Mouse (Mus musculus): Measurements from ENCODE around the gene Ncoa4. TPM values are rescaled to one million over a fixed set of nuclear protein-coding genes. Genes with fewer than 3 reads are reported as not detected.
"Not testable (repeated sequence)": the region's sequence is repeated elsewhere in the genome, so short reads cannot be mapped to it uniquely, and the experiment has no call there.

Ncoa4 gene
- polyA plus RNA-seq, 1 experiment from 2014 or later: 70.7 TPM

GRCm38 (mm10) chr14:32180861-32181260 lies 21.2 kb downstream of the Ncoa4 start:
- no peaks in the 10 kb centered on the region for H3K27me3 ChIP-seq (replicated peaks; ENCODE audit: low read depth, poor library complexity, severe bottlenecking)
- no peak overlapping the region for H3K4me3 ChIP-seq
- no peaks in the 10 kb centered on the region for H3K9me3 ChIP-seq
- no peak overlapping the region for H3K27ac ChIP-seq (replicated peaks)
- 90% methylated on average over 6 of the region's 6 CpGs for WGBS
- no peaks in the 10 kb centered on the region for H3K4me1 ChIP-seq
- H3K36me3 ChIP-seq (replicated peaks): peaks cover 75% of the 10 kb centered on the region
- no peak for DNase-seq (ENCODE audit: low spot score)

- DNase-seq (ENCODE audit: low spot score): no peak
- no peak overlapping the region for H3K4me3 ChIP-seq
- peaks cover 94% of the 10 kb centered on the region for H3K36me3 ChIP-seq (replicated peaks)
- H3K27me3 ChIP-seq (replicated peaks; ENCODE audit: low read depth, poor library complexity, severe bottlenecking): no peaks in the 10 kb centered on the region
- no peak overlapping the region for H3K27ac ChIP-seq (replicated peaks)
- H3K9me3 ChIP-seq: no peaks in the 10 kb centered on the region
- WGBS: 92% methylated on average over 4 of the region's 4 CpGs
- no peaks in the 10 kb centered on the region for H3K4me1 ChIP-seq
Measured at GRCm38 (mm10) chr14:32183846-32184245, 24.2 kb downstream of the Ncoa4 start.

GRCm38 (mm10) chr14:32190627-32191391 lies 31.1 kb downstream of the Ncoa4 start:
- H3K9me3 ChIP-seq: no peaks in the 10 kb centered on the region
- no peak for DNase-seq (ENCODE audit: low spot score)
- H3K27ac ChIP-seq (replicated peaks): no peak overlapping the region
- H3K4me3 ChIP-seq: no peak overlapping the region
- WGBS: 95% methylated on average over 6 of the region's 6 CpGs
- H3K36me3 ChIP-seq (replicated peaks): peaks cover 96% of the 10 kb centered on the region
- no peaks in the 10 kb centered on the region for H3K27me3 ChIP-seq (replicated peaks; ENCODE audit: low read depth, poor library complexity, severe bottlenecking)
- no peaks in the 10 kb centered on the region for H3K4me1 ChIP-seq

- Histone ChIP-seq H3K4me1 (no peaks in the 10 kb centered on the region), H3K9me3 (no peaks in the 10 kb centered on the region), H3K36me3 (replicated peaks) (peaks cover 94% of the 10 kb centered on the region), H3K4me3 (no peak overlapping the region), H3K27me3 (replicated peaks; ENCODE audit: low read depth, poor library complexity, severe bottlenecking) (no peaks in the 10 kb centered on the region), H3K27ac (replicated peaks) (no peak overlapping the region)
- no peak for DNase-seq (ENCODE audit: low spot score)
- 93% methylated on average over 5 of the region's 5 CpGs for WGBS
Measured at GRCm38 (mm10) chr14:32191926-32192325, 32.3 kb downstream of the Ncoa4 start.

- no peaks in the 10 kb centered on the region for H3K4me1 ChIP-seq
- H3K27me3 ChIP-seq (replicated peaks; ENCODE audit: low read depth, poor library complexity, severe bottlenecking): no peaks in the 10 kb centered on the region
- H3K36me3 ChIP-seq (replicated peaks): peaks cover 94% of the 10 kb centered on the region
- WGBS: 58% methylated on average over 3 of the region's 3 CpGs
- H3K4me3 ChIP-seq: no peak overlapping the region
- no peaks in the 10 kb centered on the region for H3K9me3 ChIP-seq
- DNase-seq (ENCODE audit: low spot score): peak; percentile 48
- no peak overlapping the region for H3K27ac ChIP-seq (replicated peaks)
Measured at GRCm38 (mm10) chr14:32192437-32192836, 32.8 kb downstream of the Ncoa4 start.

GRCm38 (mm10) chr14:32193557-32193956 lies 33.9 kb downstream of the Ncoa4 start:
- not testable (repeated sequence) for H3K27me3 ChIP-seq (replicated peaks; ENCODE audit: low read depth, poor library complexity, severe bottlenecking); H3K9me3 ChIP-seq; DNase-seq (ENCODE audit: low spot score); H3K27ac ChIP-seq (replicated peaks); H3K4me3 ChIP-seq; H3K4me1 ChIP-seq
- peaks cover 94% of the 10 kb centered on the region for H3K36me3 ChIP-seq (replicated peaks)
- 83% methylated on average over 5 of the region's 5 CpGs for WGBS

GRCm38 (mm10) chr14:32201354-32201753 lies 41.7 kb downstream of the Ncoa4 start:
- Histone ChIP-seq H3K4me3 (peak overlapping the region; percentile 99), H3K4me1 (peaks cover 25% of the 10 kb centered on the region), H3K9me3 (0 out of 2 replicates have a peak, but pooled peaks cover 2% of the 10 kb centered on the region), H3K36me3 (replicated peaks) (peaks cover 40% of the 10 kb centered on the region), H3K27me3 (replicated peaks; ENCODE audit: low read depth, poor library complexity, severe bottlenecking) (no peaks in the 10 kb centered on the region), H3K27ac (replicated peaks) (peak overlapping the region; percentile 90)
- under 1% methylated on average over 26 of the region's 26 CpGs for WGBS
- peak; percentile 47 for DNase-seq (ENCODE audit: low spot score)

- under 1% methylated on average over 77 of the region's 77 CpGs for WGBS
- H3K36me3 ChIP-seq (replicated peaks): peaks cover 35% of the 10 kb centered on the region
- H3K27me3 ChIP-seq (replicated peaks; ENCODE audit: low read depth, poor library complexity, severe bottlenecking): no peaks in the 10 kb centered on the region
- H3K27ac ChIP-seq (replicated peaks): peak within 1 kb of the TSS; percentile 90
- 0 out of 2 replicates have a peak, but pooled peaks cover 2% of the 10 kb centered on the region for H3K9me3 ChIP-seq
- DNase-seq (ENCODE audit: low spot score): peak; percentile 92
- H3K4me3 ChIP-seq: peak within 1 kb of the TSS; percentile 99
- H3K4me1 ChIP-seq: peaks cover 25% of the 10 kb centered on the region
Measured at GRCm38 (mm10) chr14:32201791-32202451, 42.3 kb downstream of the Ncoa4 start, which contains the start of the genes Timm23 and Parg. Gene Timm23 (minus strand): TSS chr14:32201898. Gene Parg (plus strand): TSS chr14:32201949.

- Histone ChIP-seq H3K27me3 (replicated peaks; ENCODE audit: low read depth, poor library complexity, severe bottlenecking) (no peaks in the 10 kb centered on the region), H3K27ac (replicated peaks) (no peak overlapping the region), H3K9me3 (no peaks in the 10 kb centered on the region), H3K4me3 (no peak overlapping the region), H3K4me1 (no peaks in the 10 kb centered on the region), H3K36me3 (replicated peaks) (peaks cover 19% of the 10 kb centered on the region)
- no peak for DNase-seq (ENCODE audit: low spot score)
Measured at GRCm38 (mm10) chr14:32226601-32227000, 66.9 kb downstream of the Ncoa4 start.

GRCm38 (mm10) chr14:32228996-32229395 lies 69.3 kb downstream of the Ncoa4 start:
- Histone ChIP-seq H3K4me3 (no peak overlapping the region), H3K27me3 (replicated peaks; ENCODE audit: low read depth, poor library complexity, severe bottlenecking) (no peaks in the 10 kb centered on the region), H3K4me1 (no peaks in the 10 kb centered on the region), H3K27ac (replicated peaks) (no peak overlapping the region), H3K9me3 (no peaks in the 10 kb centered on the region), H3K36me3 (replicated peaks) (peaks cover 19% of the 10 kb centered on the region)
- peak; percentile 55 for DNase-seq (ENCODE audit: low spot score)
- WGBS: 2% methylated on average over 2 of the region's 2 CpGs

Measured in embryonic facial prominence, embryonic 10.5 days (tissue).